Mouse (Mus musculus): ENCODE measurements around the gene Cish. TPM values are rescaled to one million over a fixed set of nuclear protein-coding genes. Genes with fewer than 3 reads are reported as not detected.

Gene Cish
- total RNA-seq (2014; fragmentation: Nextera tagmentation) (2.9 and 9.3 TPM in 2 replicates), total RNA-seq (2017) (1.2 and 1.6 TPM in 2 replicates)

GRCm38 (mm10) chr9:107296016-107296040, at the start of gene Cish:
Cish (plus strand) TSS chr9:107296026.
- no peak for ATAC-seq (replicated peaks; ENCODE audit: low FRiP score, low TSS enrichment, poor library complexity, severe bottlenecking)

- peak; percentile 64; the same call in 1 of the 2 replicates for ATAC-seq (replicated peaks; ENCODE audit: low FRiP score, low TSS enrichment, poor library complexity, severe bottlenecking)
Measured at GRCm38 (mm10) chr9:107246170-107246569, 49.7 kb upstream of the Cish start.

GRCm38 (mm10) chr9:107249154-107249553, 46.7 kb upstream of the Cish start:
- ATAC-seq (replicated peaks; ENCODE audit: low FRiP score, low TSS enrichment, poor library complexity, severe bottlenecking), result no peak

GRCm38 (mm10) chr9:107250416-107251337, 45.1 kb upstream of the Cish start:
- ATAC-seq (replicated peaks; ENCODE audit: low FRiP score, low TSS enrichment, poor library complexity, severe bottlenecking), result no peak

GRCm38 (mm10) chr9:107252164-107252563, 43.7 kb upstream of the Cish start:
- 0 out of 2 replicates have a peak, but pooled peaks have one; percentile 23 for ATAC-seq (replicated peaks; ENCODE audit: low FRiP score, low TSS enrichment, poor library complexity, severe bottlenecking)

GRCm38 (mm10) chr9:107254476-107254875, 41.4 kb upstream of the Cish start:
- no peak for ATAC-seq (replicated peaks; ENCODE audit: low FRiP score, low TSS enrichment, poor library complexity, severe bottlenecking)

- ATAC-seq (replicated peaks; ENCODE audit: low FRiP score, low TSS enrichment, poor library complexity, severe bottlenecking), result no peak
Measured at GRCm38 (mm10) chr9:107254925-107255324, 40.9 kb upstream of the Cish start.

GRCm38 (mm10) chr9:107255596-107255995, 40.2 kb upstream of the Cish start:
- ATAC-seq (replicated peaks; ENCODE audit: low FRiP score, low TSS enrichment, poor library complexity, severe bottlenecking), result no peak

- ATAC-seq (replicated peaks; ENCODE audit: low FRiP score, low TSS enrichment, poor library complexity, severe bottlenecking), result no peak
Measured at GRCm38 (mm10) chr9:107259571-107259970, 36.3 kb upstream of the Cish start.

- ATAC-seq (replicated peaks; ENCODE audit: low FRiP score, low TSS enrichment, poor library complexity, severe bottlenecking), result no peak
Measured at GRCm38 (mm10) chr9:107260429-107260828, 35.4 kb upstream of the Cish start.

- no peak for ATAC-seq (replicated peaks; ENCODE audit: low FRiP score, low TSS enrichment, poor library complexity, severe bottlenecking)
Measured at GRCm38 (mm10) chr9:107260836-107261235, 35.0 kb upstream of the Cish start.

- ATAC-seq (replicated peaks; ENCODE audit: low FRiP score, low TSS enrichment, poor library complexity, severe bottlenecking), result peak; percentile 64; the same call in 1 of the 2 replicates
Measured at GRCm38 (mm10) chr9:107261792-107262191, 34.0 kb upstream of the Cish start.

- ATAC-seq (replicated peaks; ENCODE audit: low FRiP score, low TSS enrichment, poor library complexity, severe bottlenecking), result no peak
Measured at GRCm38 (mm10) chr9:107262375-107262774, 33.5 kb upstream of the Cish start.

GRCm38 (mm10) chr9:107263912-107264311, 31.9 kb upstream of the Cish start:
- no peak for ATAC-seq (replicated peaks; ENCODE audit: low FRiP score, low TSS enrichment, poor library complexity, severe bottlenecking)

- ATAC-seq (replicated peaks; ENCODE audit: low FRiP score, low TSS enrichment, poor library complexity, severe bottlenecking), result no peak
Measured at GRCm38 (mm10) chr9:107264731-107265130, 31.1 kb upstream of the Cish start.

- no peak for ATAC-seq (replicated peaks; ENCODE audit: low FRiP score, low TSS enrichment, poor library complexity, severe bottlenecking)
Measured at GRCm38 (mm10) chr9:107267028-107267427, 28.8 kb upstream of the Cish start.

GRCm38 (mm10) chr9:107267721-107268402, 28.0 kb upstream of the Cish start:
- ATAC-seq (replicated peaks; ENCODE audit: low FRiP score, low TSS enrichment, poor library complexity, severe bottlenecking), result no peak

- ATAC-seq (replicated peaks; ENCODE audit: low FRiP score, low TSS enrichment, poor library complexity, severe bottlenecking), result no peak
Measured at GRCm38 (mm10) chr9:107269772-107270171, 26.1 kb upstream of the Cish start.

GRCm38 (mm10) chr9:107271177-107271938, 24.5 kb upstream of the Cish start:
- no peak for ATAC-seq (replicated peaks; ENCODE audit: low FRiP score, low TSS enrichment, poor library complexity, severe bottlenecking)

GRCm38 (mm10) chr9:107272284-107272683, 23.5 kb upstream of the Cish start:
- peak; percentile 76 for ATAC-seq (replicated peaks; ENCODE audit: low FRiP score, low TSS enrichment, poor library complexity, severe bottlenecking)

Measured in megakaryocyte-erythroid progenitor cell, adult 5-6 weeks (primary cell).